Mouse (Mus musculus) activated CD4-positive, CD25-positive, alpha-beta regulatory T cell, adult 4 months (primary cell): ENCODE data around the gene Letmd1. TPM values are rescaled to one million over a fixed set of nuclear protein-coding genes. Genes with fewer than 3 reads are reported as not detected.
"Not testable (repeated sequence)": the region's sequence is repeated elsewhere in the genome, so short reads cannot be mapped to it uniquely, and the experiment has no call there.

Source experiments
- ATAC-seq: one replicate; pipeline ENCODE4 v1.8.0; 2017
- polyA plus RNA-seq, 2 experiments: library from polyadenylated mRNA; unstranded; fragments of 100-300 nt; shearing (Covaris generic); gene quantifications; one replicate each; pipeline ENCODE4 v1.2.1; 2017

Letmd1 gene
- polyA plus RNA-seq, result 10 to 100 TPM; 31.4 to 33.0 TPM

DNA sequence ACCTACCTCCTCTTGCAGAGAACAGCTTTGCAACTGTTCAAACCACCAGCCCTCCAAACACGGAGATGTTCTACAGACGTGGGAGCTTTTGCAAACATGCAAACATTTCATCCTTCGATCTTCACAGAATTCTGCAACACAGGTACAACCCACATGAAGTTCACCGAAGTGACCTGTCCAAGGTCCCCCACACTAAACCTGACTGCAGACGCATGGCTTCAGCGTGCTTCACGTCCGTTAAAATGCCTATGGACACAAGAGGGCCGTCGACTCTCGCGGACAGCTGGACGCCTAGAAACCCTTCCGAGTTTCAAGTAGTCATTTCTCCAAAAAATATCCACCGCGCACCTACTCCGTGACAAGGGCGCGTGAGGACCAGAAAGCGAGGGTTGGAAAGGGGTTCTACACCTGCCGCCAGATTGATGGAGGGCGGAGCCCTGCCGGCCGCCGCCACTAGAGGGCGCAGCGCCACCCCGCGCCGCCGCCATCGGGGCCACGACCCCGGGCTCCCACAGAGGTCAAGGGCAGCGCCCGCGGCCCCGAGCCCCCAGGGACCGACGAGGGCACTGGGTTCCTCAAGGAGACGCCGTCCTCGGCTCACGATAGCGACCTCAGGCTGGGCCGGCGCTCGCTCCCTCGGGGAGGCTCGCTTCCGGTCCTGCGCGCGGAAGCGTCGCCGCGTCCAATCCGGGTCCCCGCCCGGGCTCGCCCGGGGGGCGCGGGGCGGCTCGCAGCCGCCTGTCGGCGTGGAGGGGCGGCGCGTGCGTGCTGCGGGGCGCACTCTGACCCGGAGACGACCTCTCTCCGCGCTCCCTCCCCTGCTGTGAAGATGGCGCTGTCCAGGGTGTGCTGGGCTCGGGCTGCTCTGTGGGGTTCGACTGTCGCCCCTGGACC lies at the start of gene Letmd1:
Gene Letmd1, plus strand, starts transcription at position 729 of the 894 bp plus-strand sequence.
- ATAC-seq, result peak; percentile 91

DNA sequence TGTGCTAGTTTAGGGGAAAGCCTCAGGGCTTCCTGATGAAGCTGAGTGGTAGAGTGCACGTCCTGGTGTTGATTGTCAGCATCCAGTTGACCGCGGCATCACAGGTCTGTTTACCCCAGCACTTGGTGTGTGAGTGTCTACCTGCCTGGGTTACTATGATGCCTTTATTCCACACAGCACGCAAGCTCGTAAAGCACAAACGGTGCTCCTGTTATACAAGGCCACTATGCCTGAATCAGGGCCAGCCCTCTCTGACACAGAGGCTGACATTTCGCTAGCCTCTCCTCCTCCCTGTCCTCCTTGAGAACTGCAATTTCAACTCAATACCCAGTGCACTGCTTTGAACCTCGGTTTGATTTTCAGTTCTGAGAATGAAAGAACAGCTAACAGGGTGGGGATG lies 49.5 kb upstream of the Letmd1 start:
- peak; percentile 24 for ATAC-seq

DNA sequence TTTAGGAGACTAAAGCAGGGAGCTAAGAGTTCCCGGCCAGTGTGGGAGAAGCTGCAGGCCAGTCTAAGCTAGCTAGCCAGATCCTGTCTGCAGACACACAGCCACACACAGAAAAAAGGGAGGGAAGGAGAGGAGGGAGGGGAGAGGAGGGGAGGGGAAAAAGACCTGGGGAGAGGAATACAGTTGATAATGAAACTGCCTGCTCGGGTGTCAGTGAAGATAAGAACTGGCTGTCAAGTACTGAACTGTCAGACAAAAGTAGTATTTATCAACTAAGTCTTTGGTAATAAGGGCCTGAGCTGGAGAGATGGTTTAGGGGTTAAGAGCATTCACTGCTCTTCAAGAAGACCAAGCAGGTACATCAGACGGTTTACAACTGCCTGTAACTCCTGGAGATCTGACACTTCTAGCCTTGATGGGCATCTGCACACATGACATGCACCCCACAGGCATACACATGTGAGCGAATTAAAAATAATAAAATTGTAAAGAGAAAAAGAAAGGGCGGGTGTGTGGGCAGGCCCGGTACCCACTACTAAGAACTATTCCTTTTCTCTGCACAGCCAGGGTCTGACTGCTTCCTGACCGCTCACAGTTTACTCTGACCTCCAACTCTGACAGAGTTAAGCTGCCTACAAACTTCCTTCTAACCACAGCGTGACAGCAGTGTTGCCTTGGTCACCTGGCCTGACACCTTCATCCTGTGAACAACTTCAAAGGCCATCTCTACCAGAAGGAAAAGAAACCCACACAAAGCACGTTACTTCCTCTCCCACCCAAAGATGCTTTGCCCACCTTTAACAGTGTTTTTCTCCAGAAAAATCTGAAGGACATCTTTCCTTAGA lies 48.7 kb upstream of the Letmd1 start:
- no peak for ATAC-seq

DNA sequence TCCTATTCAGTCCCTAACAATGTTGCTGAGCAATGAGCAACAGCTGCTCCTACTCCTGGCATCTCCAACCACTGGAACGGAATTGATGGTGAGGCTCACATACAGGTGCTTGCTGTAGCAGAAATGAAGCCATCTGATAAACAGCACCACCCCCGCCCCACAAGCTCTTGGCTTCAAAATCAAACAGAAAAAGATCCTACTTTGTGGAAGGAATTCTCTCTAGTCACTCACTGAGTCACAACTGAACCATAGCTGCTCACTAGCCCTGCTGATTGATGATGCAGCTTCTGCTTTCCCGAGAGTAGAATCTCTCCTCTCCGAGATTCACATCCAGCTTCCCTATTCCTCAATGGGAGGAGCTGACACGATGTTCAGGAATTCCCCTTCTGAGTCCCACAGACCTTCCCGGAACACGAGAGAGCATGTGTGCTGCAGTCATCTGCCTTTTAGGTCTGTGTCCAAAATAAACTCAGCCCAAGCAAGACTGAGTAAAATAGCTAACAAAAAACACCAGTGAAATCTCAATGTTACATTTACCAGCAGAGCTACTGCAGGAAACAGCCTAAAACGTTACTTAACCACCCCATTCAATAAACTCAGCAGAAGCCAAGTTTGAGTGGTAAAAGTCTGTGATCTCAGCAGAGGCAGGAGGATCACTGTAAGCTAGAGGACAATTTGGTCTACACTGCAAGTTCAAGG lies 47.6 kb upstream of the Letmd1 start:
- no peak for ATAC-seq

DNA sequence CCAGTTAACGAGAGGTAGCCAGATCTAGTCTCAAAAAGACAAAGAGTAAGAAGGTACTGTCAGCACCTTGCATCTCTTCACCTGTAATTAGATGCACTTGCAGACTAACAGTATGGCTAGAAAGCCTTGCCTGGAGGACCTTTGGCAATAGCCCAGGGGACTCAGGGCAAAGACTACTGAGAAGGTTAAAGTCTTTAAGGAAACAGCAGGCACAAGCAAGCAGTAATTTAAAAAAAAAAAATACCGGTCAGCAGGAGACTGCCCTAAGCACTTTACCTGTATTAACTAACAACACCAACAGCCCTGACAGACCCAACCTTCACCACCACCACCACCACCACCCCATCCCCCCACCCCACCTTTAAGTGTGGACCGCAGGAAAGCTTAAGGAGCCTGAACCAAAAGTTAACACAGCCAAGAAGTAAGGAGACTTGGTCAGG lies 47.0 kb upstream of the Letmd1 start, which contains the start of gene Gm5475:
Gene Gm5475, plus strand, starts transcription at position 390 of the 440 bp plus-strand sequence.
- not testable (repeated sequence) for ATAC-seq

DNA sequence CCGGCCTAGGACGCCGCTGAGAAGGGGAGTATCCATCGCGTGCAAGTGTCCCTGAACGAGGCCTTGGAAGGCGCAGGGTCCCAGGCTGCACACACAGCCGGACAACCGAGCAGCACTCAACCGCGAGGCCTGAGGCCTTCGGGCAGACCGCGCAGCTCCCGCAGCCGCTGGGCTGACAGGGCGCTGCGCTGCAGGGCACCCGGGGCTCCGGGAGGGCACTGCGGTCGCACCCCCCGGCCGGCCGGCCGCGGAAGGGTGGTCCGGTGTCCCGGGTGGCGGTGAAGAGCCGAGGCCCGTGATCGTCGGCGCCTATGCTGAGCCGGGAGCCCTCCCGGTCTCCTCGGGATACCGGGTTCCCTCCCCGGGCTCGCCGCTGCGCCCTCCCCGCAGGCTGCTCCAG lies 46.3 kb upstream of the Letmd1 start:
- ATAC-seq, result peak; percentile 9

DNA sequence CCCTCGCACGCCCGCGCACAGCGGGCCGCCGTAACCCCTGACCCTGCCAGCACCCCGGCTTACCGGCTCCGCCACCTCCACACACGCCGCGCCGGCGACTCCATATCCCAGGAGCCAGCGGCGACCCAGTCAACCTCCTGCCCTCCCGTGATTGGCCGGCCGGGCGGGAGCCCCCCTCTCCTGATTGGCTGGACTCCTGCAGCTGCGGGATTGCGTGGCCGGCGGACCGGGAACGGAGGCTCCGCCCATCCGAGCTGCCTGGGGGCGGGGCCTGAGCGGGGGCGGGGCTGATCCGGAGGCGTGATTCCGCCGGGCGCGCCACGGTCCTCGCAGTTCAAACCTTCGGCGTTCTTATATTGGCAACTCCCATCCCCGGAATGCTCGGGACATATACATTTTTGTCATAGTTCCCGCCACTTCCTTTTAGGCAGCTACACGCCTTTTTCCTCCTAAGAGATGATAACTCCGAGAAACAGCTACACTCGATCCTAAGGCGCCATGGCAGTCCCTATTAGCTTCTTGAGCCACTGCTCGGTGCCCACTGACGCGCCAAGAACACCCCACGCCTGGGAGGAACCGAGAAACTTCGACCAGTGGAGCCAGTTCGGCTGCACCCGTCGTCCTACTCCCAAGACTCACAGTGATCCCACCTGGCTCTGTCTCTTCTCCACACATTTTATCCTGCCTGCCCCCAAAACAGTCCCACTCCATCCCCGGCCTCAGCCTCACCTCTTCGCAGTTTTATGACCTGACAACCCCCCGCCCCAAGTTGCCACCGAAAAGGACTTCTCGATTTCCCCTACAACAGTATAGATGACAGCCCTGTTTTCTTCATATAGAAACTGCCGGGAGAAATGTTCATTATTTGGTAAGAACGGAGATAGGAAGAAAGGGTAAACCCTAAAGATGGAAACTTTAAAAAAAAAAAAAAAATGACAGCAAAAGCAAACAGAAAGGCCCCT lies 45.6 kb upstream of the Letmd1 start:
- peak; percentile 79 for ATAC-seq

DNA sequence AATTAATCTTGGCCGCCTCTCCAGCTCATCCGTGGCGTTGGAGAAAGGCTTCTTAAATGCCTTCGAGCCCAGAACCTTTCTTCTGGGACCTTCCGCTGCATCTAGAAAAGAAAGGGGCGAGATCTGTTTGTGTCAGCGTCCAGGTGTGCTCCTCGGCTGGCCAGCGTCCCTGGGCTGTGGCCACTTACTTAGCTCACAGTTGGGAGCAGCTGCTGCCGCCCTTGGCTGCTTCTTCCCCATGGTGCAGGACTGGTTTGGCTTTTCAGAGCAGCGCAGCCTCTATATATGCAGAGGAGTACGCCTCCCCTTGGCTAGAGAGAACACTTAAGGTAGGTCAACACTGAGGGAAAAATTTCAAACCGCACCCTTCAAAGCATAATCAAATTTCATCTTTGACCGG lies 44.9 kb upstream of the Letmd1 start:
- no peak for ATAC-seq

DNA sequence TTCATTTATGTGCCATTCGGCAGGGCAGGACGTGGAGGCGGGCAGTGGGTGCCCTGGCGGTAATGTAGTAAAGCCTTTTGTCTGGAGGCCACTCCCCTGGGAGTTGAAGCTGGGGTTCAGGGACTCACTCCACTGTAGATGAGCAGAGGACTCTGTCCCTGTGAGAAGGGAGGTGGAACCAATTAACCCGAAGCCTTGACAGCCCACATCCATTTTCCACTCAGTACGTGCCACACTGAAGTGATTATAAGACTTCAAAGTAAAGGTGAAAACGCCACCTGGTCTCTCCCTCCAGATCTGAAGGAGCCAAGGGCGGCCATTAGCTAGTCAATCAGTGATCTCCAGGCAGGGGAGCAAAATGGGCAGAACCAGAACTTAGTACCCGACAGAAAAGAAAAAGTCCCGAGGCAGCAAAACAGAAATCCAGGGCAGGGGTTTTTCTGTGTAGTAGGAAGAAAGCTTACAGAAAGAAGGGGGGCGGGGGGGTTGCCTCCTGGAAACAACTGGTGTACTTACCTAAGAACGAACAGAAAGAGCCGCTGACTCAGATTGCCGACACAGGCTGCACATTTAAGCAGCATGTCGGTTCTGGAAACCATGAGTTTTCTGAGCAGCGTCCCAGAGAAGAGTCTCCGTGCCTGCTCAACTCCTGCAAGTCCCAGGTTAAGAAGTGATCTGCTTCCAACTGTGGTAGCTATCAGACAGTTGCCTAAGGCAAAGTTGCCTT lies 44.3 kb upstream of the Letmd1 start, which contains the start of gene Slc11a2:
Gene Slc11a2, minus strand, starts transcription at position 677 of the 727 bp plus-strand sequence.
- ATAC-seq, result peak; percentile 9

DNA sequence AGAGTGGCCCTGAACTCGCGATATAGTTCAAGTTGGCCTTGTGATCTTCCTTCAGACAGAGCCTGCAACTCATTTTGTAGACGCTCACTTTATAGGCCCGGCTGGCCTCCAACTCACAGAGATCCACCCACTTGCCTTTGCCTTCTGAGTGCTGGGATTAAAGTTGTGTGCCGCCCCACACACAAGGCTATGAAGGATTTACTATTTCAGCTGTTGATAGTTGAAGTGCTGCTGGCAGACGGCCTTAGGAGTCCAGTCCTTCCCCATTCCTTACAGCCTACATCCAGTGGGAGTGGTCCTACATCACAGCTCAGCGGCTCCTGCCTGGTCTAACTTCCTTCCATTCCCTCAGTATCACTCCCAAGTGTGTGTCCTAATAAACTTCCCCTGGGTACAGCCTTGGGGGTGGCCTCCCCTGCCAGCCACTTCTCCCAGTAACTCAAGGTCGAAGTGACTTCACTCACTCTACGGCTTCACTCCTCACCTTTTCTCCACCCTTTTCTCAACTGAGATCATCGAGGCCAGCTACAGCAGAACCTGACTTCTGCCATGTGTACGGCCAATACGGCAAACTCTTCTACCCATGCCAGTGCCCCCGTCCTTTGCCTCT lies 40.4 kb upstream of the Letmd1 start:
- ATAC-seq, result no peak

DNA sequence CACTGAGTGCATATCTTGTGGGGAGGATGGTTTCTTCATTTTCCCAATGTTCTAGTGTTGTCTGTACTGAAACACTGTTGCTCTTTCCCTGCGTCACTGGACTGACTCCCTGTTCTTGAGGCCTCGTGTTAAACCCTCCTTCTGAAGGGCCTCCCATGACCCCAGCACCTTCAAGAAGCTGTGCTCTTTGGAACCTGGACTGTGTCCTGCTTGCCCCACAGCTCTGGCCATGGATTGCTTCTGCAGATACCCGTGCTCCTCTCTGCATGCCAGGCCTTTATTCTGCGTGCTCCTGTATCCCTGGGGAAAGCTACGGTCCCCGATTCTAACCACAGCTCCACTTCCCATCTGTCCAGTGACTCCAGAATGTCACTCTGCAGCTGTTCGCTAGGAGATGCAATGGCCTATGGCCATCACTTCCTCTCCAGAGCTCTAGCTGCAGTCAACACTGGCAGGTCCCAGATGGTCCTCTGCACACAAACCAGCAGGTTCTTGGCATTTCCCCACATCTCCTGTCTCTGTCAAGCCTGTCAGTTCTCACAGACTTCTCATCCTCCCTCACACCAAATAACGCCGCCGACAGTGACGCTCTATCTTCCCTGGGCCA lies 38.8 kb upstream of the Letmd1 start:
- ATAC-seq, result no peak

DNA sequence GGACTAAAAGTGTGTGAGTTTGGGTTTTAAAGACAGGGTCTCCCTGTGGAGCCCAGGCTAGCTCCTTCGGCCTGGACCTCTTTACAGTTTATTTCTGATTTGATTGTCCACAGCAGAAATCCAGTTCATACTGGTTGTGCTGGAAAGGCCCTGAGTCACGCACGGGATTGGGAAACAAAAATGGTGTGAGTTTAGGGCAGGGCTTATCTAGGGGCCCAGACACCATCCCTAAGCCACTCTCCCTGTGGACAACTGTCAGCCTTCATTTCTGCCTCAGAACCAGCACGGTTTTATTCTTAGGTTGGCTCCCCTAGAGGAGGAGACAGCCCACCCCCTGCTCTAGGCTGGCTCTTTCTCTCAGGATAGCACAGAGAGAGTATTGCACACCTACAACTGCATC lies 35.6 kb upstream of the Letmd1 start:
- ATAC-seq, result no peak

DNA sequence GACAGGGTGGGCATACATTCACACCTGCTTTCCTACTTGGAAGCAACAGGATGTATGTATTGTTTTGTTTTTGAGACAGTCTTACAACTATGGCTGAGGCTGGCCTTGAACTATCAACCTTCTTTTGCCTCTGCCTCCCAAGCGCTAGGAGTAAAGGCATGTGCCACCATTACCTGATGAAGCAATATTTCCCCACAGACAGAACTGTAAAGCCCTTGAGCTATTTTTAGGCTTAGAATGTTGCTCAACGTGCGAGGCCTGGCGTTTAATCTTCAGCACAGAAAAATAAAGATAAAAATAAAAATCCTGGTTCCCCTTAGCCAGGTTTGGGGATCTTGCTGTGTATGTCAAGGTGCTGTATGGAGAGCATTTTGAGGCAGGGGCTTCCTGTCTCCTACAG lies 32.7 kb upstream of the Letmd1 start:
- ATAC-seq, result no peak

DNA sequence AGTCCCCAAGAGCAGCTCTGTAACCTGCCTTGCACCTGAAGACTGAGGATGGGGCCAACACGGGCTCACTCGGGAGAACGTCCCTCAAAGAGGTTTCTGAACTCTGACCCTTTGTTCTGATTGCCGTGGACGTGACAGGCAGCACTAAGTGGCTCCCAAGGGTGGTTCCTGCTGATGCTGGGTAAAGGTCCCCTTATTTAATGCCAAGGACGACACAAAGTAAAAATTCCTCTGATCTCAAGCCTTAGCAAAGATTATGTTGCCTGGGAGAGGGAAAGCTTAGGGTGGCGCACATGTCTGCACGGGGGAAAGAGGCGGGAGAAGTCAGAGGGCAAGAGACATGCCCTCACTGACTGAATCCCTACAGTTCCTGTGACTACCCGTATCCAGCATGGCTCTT lies 32.3 kb upstream of the Letmd1 start:
- no peak for ATAC-seq

DNA sequence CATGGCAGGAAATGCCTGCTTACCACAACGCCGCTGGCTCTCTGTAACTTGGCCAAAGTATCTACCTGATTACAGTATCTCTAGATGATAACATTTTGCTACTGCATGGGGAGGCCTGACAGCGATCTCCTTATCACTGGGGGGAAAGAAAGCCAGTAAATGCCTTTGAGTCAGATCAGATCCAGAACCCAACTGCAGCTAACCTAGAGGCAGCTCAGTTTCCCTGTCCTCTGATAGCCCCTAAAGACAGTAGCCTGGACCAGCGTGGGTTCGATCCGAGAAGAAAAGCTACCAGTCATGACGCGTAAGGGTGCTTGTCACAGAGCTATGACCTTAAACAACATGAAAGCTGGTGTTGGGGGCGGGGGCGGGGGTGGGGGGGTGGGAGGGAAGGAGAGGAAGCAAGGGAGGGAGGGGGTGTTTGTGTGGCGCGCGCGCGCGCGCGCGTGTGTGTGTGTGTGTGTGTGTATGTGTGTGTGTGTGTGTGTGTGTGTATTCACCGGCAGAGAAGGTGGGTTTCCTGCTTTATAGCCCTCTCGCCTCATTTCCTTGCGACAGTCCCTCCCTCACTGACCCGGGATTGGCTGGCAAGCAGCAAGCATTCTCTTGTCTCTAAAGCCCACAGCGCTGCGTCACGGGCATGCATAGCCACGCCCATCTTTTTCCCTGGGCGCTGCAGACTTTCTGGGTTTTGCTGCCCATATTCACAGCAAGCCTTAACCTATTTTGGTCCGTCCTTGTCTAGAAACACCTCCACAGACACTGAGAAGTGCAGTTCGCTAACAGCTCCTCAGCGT lies 25.5 kb upstream of the Letmd1 start:
- ATAC-seq, result peak; percentile 100

DNA sequence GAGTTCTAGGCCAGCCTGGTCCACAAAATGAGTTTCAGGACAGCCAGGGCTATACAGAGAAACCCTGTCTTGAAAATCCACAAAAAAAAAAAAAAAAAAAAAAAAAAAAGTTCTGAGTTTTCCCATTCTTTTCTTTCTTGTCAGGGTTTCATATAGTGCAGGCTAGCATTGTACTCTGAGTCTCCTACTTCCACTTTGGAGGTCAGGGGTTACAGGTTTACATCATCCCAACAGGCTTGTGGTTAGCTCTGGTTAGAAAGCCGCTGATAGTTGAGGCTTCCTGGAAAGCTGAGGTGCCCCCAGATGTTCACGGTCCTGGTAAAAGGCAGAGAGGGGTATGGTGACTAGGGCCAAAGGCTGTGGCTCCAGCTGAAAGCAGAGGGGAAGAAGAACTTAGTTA lies 21.9 kb upstream of the Letmd1 start:
- no peak for ATAC-seq

DNA sequence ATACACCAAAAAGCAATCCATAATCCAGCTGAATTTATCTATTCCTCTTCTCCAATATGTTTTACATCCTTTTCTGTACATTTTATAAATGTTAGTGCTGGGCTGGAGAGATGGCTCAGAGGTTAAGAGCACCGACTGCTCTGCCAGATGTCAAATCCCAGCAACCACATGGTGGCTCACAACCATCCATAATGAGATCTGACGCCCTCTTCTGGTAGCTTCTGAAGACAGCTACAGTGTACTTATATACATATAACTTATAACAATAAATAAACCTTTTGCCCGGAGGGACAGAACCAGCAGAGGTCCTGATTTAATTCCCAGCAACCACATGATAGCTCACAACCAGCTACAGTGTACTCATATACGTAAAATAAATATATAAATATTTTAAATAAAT lies 20.3 kb upstream of the Letmd1 start:
- ATAC-seq, result no peak

DNA sequence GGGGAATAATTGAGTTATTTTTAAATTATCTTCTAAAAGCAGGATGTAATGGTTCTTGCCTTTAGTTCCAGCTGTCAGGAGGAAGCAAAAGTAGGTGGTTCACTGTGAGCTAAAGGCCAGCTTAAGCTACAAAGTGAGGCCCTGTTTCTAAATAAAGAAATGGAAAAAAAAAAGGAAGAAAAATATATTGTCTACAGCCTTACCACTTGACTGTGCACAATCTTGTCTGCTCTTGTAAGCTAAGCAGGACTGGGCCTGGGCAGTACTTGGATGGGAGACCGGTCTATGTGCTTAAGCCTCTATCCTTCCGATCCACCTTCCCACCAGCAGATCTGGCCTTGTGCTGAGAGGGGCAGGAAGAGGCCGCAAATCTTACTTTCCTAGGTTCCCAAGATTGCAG lies 19.3 kb upstream of the Letmd1 start:
- no peak for ATAC-seq

DNA sequence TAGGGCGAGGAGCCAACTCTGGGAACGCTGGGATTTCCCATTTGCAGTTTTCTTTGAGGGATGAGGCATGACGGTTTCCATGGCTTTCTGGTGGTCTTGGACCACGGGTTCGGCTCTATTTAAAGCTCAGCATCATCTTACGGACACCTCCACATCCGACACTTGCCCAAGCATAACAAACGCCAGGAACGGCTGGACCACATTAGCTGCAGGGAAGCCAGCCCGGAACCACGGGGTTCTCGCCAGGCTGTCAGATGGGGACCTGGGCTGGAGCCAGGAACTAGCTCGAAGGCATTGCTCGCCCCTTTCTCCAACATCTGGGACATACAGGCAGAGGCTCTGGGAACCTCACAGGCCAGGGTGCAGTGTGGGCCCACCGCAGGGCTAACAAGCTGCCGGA lies 17.6 kb upstream of the Letmd1 start:
- ATAC-seq, result no peak
